Mouse (Mus musculus): ENCODE results near the gene Swsap1.

Gene Swsap1

DNA sequence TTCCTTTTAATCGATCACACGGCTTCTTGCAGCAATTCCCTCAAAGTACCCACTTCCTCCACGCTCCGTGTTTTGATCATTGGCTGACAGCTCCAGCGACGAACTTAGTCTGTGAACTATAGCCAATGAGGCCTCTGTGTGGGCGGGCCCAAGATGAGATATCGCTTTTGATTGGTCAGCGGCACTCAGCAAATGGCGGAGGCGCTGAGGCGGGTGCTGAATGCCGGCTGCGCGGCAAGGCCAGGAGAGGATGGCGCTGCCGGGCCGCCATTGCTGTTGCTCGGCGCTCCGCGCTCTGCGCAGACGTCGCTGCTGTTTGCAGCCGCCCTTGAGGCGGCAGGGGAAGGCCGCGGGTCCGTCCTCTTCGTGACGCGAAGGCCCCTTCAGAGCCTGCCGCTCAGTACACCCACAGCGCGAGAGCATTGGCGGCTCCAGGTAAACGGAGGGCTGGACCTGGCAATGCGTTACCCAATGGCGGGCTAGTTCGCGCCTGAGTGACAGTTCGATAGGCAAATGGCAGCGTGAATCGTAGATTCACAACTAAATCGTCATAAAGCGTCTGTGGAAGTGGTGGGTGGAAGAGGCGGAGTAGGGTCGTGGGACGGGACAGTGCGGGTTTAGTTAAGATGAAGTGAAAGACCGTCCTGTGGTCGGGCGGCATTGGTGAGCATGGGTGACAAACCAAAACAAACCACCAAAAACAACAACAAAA is at the start of gene Swsap1:
Gene Swsap1 (plus strand): TSS at position 186 of the 712 bp plus-strand sequence.
- DNase-seq (ENCODE audit: low spot score): peak; percentile 94

DNA sequence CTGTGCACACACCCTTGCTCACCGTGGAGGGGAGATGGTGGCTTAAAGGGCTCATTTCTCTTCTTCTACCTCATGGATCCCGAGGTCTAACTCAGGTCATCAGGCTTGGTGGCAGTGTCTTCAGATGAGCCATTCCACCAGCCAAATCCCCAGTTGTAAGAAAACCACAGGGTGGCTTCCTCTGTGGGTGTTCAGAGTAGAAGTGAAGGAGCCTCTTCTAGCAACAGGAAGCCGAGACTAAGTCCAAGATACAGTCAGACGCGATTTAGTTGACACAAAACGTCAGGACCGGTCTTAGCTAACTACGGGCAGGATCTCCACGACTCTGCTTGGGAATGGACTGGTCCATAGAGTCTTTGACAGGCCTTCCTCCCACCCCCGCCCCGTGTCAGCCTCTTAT is 47.3 kb upstream of the Swsap1 start:
- DNase-seq (ENCODE audit: low spot score): no peak

DNA sequence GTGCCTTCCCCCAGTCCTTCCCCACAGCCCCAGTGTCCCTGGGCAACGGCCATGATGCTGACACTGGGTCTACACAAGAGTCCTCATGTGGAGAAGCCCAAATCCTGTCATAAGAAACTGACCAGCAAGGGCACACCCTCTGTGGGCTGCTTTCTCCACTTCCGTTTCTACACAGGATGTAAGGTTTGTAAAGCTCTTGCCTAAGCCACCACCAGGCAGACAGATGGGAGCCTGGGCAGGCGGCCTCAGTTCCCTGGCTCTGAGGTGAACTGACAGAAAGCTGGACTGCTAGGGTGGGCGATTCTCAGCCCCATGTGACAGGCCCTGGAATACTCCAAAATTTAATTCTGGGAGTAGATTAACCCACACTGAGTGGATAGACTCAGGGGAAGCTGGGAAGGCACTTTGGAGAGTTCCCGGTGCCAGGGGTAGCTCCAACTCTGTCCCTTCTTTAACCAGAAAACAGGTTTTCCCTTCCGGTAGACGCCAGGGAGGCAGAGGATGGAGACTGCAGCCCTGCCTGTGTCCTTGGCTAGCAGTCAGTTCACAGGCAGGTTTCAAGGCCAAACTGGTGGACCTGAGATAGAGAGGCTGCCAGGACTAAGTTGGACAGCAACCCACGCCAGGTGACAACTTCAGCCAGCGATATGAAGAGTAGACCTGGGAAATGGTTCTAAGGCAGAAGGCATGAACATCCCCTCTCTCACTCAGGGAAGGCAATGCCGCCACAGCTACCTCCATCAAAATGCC is 45.9 kb upstream of the Swsap1 start:
- DNase-seq (ENCODE audit: low spot score): no peak

DNA sequence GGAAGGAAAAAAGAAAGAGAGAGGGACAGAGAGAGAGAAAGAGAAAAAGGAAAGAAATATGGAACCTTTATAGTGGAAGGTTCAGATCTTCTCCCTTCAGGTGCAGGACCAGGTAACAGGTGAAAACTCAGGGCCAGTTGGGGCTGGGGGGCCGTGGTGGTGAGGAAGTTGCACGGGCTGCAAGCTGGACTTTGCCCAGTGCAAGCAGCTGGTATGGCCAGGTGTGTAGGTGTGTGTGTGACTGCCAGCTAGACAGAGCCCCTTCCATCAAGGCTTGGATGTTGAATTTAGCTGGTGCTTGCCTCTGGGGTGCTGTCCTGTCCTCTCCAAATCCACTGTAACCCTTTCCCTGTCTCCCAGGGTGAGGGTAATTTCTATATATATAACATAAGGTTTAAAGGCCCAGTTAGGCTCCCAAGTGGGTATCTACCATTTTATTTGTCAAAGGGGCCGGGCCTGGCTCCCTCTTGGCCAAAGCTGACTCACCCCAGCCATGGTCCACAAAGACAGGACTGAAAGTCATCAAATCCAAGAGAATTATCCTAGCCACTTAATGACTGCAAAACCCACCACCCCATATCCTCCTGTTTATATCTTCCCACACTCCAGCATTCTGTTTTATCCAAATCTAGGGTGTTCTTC is 38.6 kb upstream of the Swsap1 start:
- DNase-seq (ENCODE audit: low spot score): no peak

DNA sequence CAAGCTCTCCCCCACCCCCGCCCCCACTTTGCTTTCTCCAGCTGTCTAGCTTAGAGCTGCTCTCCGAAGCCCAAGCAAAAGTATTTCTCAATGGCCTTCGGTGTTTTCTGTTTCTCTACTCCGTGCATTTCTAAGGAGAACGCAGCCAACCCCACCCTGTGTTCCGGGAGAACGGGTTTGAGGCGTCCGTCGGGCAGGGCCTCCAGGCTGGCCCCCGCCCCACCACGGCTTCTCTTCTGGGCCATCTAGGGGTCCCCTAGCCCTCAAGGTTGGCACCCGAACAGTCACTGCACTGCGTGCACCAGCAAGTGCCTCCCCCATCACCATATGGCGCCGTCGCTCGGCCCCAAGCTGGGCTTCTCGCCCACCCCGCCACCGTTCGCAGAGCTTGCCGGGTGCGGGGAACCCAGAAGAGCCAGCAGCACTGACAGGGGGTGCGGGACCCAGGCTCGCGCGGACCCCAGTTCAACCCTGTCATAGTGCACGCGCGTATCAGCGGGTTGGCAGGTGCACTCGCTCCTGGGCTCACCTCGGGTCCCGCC is 38.0 kb upstream of the Swsap1 start:
- DNase-seq (ENCODE audit: low spot score): peak; percentile 30

DNA sequence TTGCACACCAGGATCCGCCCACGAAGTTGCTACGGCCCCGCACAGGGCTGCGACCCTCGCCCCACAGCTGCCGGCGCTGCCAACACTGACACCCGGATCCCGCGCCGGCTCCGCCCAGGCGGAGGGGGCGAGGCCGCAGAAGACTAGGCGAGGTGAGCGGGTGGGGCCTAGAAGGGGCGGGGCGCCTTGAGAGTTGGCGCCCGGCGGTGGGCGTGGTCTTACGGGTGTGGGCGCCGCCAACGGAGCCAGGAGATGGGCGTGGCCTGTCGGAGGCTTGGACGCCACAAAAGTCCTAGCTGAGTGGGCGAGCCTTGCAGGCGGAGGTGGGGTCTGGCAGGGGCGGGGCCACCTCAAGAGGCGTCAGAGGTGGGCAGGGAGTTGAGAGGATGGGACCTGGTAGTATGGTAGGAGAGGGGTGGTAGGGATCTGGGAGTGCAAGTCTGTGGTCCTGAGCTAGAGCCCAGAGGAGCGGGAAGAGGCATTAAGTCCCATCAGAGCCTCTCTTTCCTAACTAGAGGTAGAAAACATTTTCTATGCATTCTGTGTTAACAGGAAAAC is 37.4 kb upstream of the Swsap1 start, which contains the start of gene Rab3d:
Gene Rab3d (minus strand): TSS at position 158 of the 558 bp plus-strand sequence.
- DNase-seq (ENCODE audit: low spot score): peak; percentile 96

DNA sequence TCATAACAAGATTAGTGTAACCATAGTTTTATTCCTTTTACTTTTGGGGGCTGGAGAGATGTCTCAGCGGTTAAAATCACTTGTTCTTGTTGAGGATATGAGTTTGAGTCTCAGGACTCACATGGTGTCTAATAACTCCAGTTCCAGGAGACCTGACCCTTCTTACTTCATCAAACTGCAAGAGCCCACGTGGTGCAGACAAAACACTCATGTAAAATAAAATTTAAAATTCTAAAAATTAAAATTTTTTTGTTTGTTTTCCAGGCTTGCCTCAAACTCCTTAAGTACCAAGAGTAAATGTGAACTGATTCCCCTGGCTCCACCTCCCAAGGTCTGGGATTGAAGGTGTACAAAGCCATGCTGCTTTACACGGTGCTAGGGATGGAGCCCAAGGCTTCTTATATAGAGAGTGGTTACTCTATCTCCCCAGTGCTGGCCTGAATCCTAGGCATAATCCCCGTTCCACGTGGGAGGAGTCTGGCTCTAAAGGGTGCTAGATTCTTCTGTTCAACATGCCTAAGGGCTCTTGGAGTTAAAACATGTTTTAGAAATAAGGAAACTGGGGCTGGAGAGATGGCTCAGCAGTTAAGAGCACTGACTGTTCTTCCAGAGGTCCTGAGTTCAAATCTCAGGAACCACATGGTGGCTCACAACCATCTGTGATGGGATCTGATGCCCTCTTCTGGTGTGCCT is 36.7 kb upstream of the Swsap1 start:
- DNase-seq (ENCODE audit: low spot score): no peak

DNA sequence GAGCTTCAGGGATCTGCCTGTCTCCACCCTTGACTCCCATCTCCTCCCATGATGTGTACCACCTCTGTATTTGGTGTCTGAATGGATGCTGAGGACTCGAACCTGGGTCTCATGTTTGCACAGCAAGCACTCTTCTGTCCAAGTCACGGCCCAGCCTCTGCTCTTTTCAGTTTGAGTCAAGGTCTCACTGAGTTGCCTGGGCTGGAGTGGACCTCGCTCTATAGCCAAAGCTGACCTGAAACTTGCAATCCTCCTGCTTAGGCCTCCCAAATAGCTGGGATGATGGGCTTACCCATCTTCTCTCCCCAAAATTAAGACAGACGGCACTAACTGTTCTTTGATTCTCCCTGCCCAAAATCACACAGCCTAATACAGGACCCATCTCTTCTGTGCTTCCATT is 32.5 kb upstream of the Swsap1 start:
- no peak for DNase-seq (ENCODE audit: low spot score)

DNA sequence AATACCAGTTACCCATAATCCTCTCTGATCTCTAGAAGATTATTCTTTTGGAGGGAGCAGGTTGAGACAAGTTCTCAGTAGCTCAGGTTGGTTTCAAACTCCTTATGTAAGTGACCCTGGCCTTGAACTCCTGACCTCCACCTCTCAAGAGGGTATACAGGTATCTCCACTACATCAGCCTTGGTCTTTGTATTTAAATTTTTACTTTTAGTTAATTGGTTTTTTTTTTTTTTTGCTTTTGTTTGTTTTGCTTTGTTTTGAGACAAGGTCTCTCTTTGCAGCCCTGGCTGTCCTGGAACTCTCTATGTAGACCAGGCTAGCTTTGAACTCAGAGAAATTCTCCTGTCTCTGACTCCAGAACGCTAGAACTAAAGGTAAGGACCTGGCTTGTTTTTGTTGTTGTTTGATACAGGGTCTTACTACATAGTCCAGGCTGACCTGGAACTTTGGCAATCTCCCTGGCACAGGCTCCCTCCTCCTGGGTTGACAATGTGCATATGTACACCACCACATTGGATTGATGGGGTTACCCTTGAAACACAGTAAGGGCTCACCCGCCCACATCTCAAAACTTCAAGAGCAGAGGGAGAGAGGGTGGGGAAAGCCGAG is 32.0 kb upstream of the Swsap1 start:
- DNase-seq (ENCODE audit: low spot score): no peak

DNA sequence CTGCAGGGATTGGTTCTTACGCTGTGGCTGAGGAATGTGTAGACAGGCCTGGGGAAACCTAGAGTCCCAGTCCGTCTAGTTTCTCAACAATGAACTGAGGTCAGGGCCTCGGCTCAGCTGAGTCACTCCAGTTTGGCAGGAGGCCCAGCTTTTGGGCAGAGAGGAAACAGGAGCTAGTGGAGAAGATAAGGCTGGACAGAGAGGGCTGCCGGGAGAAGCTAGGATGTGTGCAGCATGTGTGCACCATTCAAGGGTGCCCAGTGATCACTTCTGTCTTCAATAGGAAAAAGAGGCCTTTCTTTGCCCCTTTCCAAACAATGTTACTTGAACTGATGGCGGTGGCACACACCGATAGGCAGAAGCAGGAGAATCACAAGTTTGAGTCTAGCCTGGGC is 31.5 kb upstream of the Swsap1 start:
- peak; percentile 90 for DNase-seq (ENCODE audit: low spot score)

DNA sequence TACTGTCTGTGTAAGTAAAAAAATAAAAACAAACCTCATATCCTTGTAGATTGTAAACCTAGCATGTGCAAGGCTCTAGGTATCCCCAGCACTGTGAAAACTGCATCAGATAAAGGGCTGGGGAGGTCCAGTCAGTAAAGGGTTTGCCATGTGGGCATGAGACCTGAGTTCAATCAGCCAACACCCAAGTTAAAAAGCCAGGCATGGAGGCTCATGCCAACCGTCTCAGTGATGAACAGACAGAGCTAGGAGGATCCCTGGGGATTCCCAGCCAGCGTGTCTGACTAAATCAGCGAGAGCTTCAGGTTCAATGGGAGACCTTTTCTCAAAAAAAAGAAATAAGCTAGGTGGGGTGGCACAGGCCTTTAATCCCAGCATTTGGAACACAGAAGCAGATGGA is 30.5 kb upstream of the Swsap1 start:
- no peak for DNase-seq (ENCODE audit: low spot score)

DNA sequence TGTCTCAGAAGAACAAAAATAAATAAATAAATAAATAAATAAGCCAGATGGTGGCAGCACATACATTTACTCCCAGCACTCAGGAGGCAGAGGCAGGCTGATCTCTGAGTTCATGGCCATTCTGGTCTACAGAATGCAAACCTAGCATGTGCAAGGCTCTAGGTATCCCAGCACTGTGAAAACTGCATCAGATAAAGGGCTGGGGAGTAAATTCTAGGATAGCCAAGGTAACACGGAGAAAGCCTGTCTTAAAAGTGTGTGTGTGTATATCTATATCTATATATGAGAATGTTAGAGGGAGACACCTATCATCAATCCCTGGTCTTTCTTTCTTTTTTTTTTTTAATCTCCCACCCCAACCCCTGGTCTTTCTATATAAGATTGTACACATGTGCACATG is 30.0 kb upstream of the Swsap1 start:
- no peak for DNase-seq (ENCODE audit: low spot score)

DNA sequence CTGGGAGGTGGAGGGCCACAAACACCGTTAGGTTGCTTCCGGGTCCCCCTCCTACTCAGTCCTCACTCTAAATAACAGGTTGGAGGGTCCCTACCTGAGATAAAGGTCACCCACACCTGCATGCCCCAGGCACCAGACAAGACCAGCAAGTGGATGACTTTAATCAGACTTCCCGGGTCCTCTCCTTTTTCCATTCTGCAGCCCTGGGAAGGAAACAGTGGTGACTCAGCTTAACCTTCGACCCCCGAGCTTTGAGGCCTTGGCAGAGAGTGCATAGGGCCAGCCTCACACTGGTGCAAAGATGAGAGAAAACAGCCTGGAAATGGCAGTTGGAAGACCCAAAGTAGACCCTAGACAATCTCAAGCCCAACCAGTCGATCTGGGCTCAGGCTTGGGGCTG is 29.4 kb upstream of the Swsap1 start:
- no peak for DNase-seq (ENCODE audit: low spot score)

DNA sequence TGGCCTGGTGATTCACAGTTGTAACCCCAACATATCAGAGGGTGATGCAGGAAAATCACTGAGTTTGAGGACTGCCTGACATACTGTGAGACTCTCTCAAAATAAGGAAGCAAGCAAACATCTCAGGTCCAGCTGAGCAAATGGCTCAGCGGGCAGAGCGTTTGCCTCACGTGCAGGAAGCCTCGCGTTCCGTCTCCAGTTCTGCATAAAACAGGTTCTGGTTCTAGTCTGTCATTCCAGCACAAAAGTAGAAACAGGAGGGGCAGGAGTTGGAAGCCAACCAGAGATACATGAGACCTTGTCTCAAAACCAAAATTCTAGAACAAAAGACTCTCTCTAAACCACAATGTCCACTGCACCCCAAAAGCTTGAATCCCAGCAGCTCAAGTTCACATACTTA is 28.8 kb upstream of the Swsap1 start:
- no peak for DNase-seq (ENCODE audit: low spot score)

DNA sequence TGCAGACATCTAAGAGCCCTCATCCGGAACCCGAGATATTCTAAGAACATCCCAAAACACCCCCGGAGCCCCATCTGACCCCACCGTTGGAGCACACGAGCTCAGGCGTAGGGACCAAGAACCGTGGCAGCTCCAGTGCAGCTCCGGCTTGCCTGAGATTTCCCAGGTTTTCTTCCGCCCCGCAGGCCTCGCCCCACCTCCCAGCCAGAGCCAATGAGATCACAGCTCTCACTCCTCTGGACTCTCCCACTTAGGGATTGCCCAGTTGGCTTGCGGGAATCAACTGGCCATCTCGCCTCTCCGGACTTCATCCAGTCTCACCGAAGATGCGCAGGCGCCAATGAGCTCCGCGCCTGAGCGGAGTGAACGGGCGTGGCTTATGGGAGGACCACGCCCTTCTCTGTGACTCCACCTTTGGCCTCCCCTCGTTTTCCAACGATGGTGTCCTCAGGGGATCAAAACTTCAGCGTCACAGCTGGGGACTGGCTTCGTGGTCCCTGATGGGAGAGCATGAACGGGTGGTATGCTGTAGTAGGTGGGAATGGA is 28.3 kb upstream of the Swsap1 start, which contains the start of the genes Ccdc159 and Tmem205:
Gene Ccdc159 (plus strand): TSS at position 264 of the 546 bp plus-strand sequence.
Gene Tmem205 (minus strand): TSS at position 349 of the 546 bp plus-strand sequence.
- DNase-seq (ENCODE audit: low spot score): peak; percentile 81

DNA sequence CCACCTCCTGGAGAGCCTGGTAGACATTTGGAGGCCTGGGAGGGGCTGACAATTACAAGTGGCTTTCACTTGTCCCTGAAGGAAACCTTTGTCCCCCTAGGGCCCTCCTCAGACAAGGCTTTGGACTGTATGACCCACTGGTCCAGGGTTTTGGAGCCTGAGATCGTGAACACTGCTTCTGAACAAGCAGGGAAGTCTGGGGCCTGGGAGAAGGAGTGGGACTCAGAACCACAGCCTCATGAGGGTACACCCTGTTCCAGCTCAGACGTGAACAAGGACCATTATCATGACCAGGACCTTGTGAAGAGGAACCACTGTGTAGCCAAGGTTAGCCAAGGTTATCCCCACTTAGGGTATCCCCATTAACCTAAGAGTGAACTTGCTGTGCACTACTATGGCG is 26.3 kb upstream of the Swsap1 start:
- no peak for DNase-seq (ENCODE audit: low spot score)

DNA sequence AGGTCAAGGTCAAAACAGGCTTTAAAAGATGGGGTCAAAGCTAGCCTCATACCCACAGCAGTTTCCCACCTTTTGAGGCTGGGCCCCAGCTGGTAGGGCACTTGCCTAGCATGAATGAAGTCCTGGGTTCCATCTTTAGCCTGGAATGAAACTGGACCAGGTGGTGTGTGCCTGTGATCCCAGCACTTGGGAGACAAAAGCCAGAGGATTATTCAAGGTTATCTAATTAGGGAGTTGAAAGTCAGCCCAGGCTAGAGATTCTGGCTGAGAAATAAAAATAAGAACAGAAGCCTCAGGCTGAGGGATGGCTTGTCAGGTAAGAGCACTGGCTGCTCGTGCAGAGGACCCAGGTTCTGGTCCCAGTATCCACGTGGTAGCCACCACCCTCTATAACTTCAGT is 23.5 kb upstream of the Swsap1 start:
- no peak for DNase-seq (ENCODE audit: low spot score)

DNA sequence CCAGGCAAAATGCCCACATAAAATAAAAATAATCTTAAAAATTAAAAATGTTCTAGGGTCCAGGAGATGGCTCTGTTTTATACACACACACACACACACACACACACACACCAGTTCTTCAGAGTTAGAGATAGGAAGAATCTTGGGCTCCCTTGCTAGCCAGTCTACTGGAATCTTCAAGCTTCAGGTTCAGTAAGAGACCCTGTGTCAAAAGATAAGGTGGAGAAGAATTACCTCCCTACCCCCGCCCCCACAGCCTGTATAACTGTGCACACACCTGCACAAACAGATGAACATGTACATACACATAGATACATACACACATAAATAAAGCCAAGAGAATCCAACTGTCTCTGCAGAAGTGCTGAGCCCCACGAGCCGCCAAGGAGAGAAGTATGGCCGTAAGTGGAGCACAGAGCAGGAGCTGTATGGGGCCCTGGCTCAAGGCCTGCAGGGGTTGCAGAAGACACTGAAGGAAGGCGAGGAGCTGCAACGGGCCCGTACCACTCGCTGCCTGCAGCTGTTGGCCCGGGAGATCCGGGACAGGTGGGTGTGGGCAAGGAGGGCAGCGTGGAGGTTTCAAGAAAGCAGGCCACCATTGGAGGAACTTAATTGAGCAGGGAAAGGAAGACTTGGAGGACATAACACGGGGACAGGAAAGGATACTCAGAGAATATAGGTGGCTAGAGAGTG is 23.0 kb upstream of the Swsap1 start:
- DNase-seq (ENCODE audit: low spot score): no peak

DNA sequence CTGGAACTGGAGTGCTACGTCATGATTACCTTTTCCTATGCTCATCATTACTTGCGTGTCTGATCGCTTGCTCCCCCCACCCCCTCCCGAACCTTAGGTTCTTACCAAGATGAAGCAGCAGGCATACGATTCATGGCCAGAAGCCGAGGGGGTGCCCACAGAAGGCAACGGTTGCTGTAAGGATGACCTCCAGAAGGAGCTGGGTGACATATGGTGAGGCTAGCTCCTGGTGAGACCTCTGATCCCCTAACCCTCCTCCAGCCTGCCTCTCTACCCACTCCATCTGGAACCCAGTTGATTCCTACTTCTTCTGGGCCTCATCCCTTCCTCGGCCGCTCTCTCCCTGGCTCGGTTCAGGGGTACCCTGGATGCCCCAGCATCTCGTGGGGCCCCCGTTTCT is 21.5 kb upstream of the Swsap1 start:
- DNase-seq (ENCODE audit: low spot score): no peak

DNA sequence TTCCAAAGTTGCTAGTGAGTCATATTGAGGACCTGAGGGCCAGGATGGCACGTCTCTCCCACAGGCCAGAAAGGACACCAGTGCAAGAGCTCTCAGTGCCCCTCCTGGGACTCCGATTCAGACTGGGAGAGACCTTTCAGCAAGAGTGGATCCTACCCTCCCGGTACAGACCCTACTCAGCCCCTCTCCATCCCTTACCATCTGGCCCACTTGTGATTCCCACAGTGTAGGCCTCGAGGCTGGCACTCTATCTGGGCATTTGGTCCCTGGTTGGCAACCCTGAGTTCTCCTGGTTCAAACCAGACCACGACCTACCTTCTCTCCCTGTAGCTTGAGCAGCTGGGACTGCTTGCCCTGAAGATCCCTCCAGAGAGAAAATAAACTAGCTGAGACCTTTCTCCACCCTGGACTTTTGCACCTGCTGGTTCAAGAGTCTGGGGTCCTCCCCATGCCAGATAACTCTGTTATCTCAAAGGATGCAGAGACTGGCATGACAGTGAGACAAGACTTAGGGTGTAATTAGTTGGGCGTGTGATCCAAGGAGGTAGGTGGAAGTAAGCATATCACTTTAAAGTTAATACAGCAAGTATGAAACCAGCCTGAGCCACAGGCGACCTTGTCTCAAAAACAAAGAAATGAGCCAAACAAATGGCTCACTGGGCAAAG is 20.0 kb upstream of the Swsap1 start:
- no peak for DNase-seq (ENCODE audit: low spot score)
